Mouse (Mus musculus) thymus, adult 2 months (tissue): Measurements from ENCODE around the gene Zdhhc14.

Experiments used
- CTCF ChIP-seq: fragments of 200-500 bp; IDR thresholded peaks from 2 replicates; pipeline ENCODE4 v1.5.1; 2012; ENCODE audit warnings: mild to moderate bottlenecking, control low read depth, low read length, moderate library complexity, borderline replicate concordance; ENCODE audit not compliant: control insufficient read depth, poor library complexity, insufficient read depth; ENCODE audit errors: extremely low read depth
- POLR2A ChIP-seq: fragments of 200-500 bp; IDR thresholded peaks from 2 replicates; pipeline ENCODE4 v1.6.1; 2012; ENCODE audit warnings: mild to moderate bottlenecking, low read length, control low read depth, moderate library complexity; ENCODE audit not compliant: control insufficient read depth, poor library complexity, insufficient read depth; ENCODE audit errors: extremely low read depth

GRCm38 (mm10) chr17:5629651-5630050, 137.3 kb downstream of the Zdhhc14 start:
- TF ChIP-seq CTCF (no peak), POLR2A (no peak)
